Mouse (Mus musculus) bone marrow macrophage, adult 2 months (primary cell): Measurements from ENCODE around the gene Eif4e. TPM values are rescaled to one million over a fixed set of nuclear protein-coding genes. Genes with fewer than 3 reads are reported as not detected.
"Not testable (repeated sequence)": the region's sequence is repeated elsewhere in the genome, so short reads cannot be mapped to it uniquely, and the experiment has no call there.

Experiments
- H3K27ac ChIP-seq: 2 replicates; pipeline ENCODE4 v1.5.1; 2012; ENCODE audit warnings: low read depth, low read length; ENCODE audit not compliant: insufficient read depth
- H3K4me1 ChIP-seq: 2 replicates; pipeline ENCODE4 v1.6.1; 2012; ENCODE audit warnings: low read length; ENCODE audit not compliant: control insufficient read depth, insufficient read depth
- H3K4me3 ChIP-seq: 2 replicates; pipeline ENCODE4 v1.5.1; 2012; ENCODE audit warnings: mild to moderate bottlenecking, low read length, moderate library complexity; ENCODE audit not compliant: insufficient read depth
- CTCF ChIP-seq: IDR thresholded peaks from 2 replicates; pipeline ENCODE4 v1.5.1; 2012; ENCODE audit warnings: low read depth, mild to moderate bottlenecking, low read length, moderate library complexity
- POLR2A ChIP-seq: IDR thresholded peaks from 2 replicates; pipeline ENCODE4 v1.6.1; 2012; ENCODE audit warnings: mild to moderate bottlenecking, low read depth, low read length, borderline replicate concordance
- polyA plus RNA-seq: library from polyadenylated mRNA; stranded (reverse); fragments of >200 nt; gene quantifications from 2 replicates; pipeline ENCODE4 v1.2.4, GENCODE M21; 2012; ENCODE audit not compliant: missing spikeins, insufficient read depth, insufficient read length

The Eif4e gene
- polyA plus RNA-seq, 1 experiment, result 102 TPM

DNA sequence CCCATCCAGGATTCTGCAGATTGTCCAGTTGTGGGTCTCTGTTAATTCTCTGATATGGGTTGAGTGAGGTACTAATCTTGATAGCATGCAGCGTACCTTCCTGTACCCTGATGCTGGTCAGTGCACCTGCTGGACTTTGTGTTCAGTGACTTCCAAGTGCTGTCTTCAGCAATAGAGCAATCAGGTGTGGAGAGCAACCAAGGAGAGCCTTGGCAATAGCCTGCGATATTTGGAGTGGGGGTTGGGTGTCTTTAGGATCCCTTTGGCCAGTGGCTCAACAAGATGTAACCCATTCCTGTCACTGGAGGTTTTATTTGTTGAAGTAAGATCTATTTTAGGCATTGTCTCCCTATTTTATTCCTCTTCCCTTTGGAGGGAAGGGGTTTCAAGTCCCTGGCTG is 10.1 kb downstream of the Eif4e start:
- Histone ChIP-seq H3K4me3 (no peak overlapping the region), H3K4me1 (peaks cover 28% of the 10 kb centered on the region), H3K27ac (no peak overlapping the region)
- TF ChIP-seq CTCF (no peak), POLR2A (no peak)

DNA sequence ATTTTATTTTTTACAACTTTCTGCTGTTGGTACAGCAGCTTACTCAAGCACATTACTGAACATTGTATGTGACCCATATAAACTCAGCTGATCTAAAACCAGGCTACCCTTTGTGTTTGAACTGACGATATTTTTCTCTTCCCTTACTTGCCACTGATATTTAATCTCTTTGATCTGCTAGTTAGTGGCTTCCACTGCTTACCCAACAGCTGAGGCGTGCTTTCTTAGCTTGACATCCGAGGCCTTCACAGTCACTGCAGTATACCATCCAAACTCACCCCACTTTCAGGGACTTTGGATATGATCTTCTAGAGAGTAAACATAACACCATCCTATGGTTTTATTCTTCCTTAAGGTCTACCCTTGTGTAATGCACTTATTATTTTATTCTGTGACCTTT is 16.6 kb downstream of the Eif4e start:
- TF ChIP-seq POLR2A (no peak), CTCF (no peak)
- Histone ChIP-seq H3K4me3 (no peak overlapping the region), H3K4me1 (peaks cover 16% of the 10 kb centered on the region), H3K27ac (no peak overlapping the region)

DNA sequence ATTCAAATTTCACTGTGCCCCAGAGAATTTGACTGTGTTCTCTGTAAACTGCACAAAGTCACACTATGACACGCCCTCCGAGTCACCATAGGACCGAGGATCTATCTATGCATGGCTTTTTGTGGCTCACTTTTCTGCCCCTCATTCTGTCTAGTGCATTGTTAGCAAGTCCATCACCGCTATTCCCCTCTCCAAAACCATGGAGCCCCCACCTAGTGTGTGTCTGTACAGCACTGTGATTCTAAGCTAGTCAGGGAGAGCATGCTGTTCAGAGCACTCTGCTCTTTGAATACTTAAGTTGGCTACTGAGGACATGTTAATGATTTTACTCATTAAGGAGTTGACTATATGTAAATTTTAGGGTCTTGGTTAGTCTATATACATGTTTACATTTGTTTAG is 18.1 kb downstream of the Eif4e start:
- peaks cover 11% of the 10 kb centered on the region for H3K4me1 ChIP-seq
- no peak for TF ChIP-seq CTCF
- no peak overlapping the region for H3K4me3 ChIP-seq
- no peak overlapping the region for H3K27ac ChIP-seq

DNA sequence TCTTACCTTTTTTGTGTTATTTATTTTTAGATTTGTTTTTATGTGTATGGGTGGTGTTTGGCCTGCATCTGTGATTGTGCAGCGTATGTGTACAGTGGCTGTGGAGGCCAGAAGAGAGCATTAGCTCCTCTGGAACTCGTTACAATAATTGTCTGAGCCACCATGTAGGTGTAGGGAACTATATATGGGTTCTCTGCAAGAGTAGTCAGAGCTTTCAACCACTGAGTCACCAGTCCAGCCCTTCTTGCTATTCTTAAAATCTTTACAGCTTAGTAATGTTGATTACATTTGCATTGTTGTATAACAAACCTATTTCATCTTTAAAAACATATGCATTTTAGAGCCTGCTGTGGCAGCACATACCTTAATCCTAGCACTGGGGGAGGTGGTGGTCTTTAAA is 20.7 kb downstream of the Eif4e start:
- no peak for TF ChIP-seq POLR2A
- no peak for TF ChIP-seq CTCF
- no peak overlapping the region for H3K4me3 ChIP-seq
- peaks cover 5% of the 10 kb centered on the region for H3K4me1 ChIP-seq
- no peak overlapping the region for H3K27ac ChIP-seq

DNA sequence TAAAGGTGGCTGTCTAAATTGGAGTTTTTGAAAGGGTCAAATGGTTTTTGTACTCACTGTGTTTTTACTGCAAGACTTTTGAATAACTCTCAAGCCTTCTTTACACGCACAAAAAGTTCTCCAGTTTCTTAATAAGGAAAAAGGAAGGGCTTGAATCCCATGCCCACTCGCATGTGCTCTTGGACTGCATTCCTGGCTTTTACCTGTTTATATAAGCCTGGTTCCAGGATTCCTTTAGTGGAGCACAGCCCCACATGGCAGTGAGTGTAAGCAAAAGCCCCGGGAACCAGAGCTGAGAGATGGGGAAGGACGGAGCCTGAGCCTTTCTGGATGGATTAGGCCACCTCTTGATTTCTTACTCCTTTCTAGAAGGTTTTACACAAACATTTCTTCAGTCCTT is 23.1 kb downstream of the Eif4e start:
- no peak overlapping the region for H3K27ac ChIP-seq
- TF ChIP-seq CTCF (no peak), POLR2A (no peak)
- H3K4me1 ChIP-seq, result no peaks in the 10 kb centered on the region
- no peak overlapping the region for H3K4me3 ChIP-seq

- no peak for TF ChIP-seq POLR2A
- no peak for TF ChIP-seq CTCF
- Histone ChIP-seq H3K4me3 (no peak overlapping the region), H3K27ac (no peak overlapping the region), H3K4me1 (no peaks in the 10 kb centered on the region)
Observed at GRCm38 (mm10) chr3:138550336-138551123, 24.6 kb downstream of the Eif4e start.

- H3K4me3 ChIP-seq, H3K27ac ChIP-seq, H3K4me1 ChIP-seq: not testable (repeated sequence)
Observed at GRCm38 (mm10) chr3:138555279-138555678, 29.3 kb downstream of the Eif4e start.

DNA sequence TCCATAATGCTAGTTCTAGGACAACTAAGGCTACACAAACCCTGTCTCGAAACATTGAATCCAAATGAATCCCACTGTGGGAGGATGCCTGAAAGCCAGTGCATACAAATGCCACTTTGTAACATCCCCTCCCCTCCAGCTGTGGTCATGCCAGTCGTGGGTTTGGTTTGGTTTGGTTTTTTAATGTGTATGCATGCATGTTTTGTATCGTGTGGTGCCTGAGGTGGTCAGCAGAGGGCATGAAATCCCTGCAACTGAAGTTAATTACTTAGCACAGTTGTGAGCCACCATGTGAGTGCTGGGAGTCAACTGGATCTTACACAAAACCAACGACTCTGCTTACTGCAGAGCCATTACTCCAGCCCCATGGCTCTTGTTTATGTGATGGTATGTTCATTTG is 32.5 kb downstream of the Eif4e start:
- Histone ChIP-seq H3K4me3 (no peak overlapping the region), H3K4me1 (no peaks in the 10 kb centered on the region), H3K27ac (no peak overlapping the region)
- TF ChIP-seq CTCF, result no peak
- no peak for TF ChIP-seq POLR2A

DNA sequence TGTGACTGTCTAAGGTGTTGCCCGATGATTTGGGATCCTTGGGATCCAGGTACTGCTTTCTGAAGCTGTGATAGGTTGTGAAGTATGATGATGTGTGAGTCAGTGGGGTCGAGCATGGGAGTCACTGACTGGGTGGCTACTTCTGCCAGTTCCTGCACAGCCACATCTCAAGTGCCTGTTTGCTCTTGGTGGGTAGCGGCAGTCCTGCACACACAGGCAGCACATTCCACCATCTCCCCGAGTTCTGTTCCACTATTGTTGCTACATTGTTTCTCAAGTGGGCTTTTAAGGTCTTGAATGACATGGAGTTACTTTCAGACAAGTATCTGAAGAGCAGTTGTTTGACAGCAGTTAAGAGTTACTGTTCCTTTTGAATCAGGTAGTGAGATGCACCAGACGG is 34.3 kb downstream of the Eif4e start:
- H3K4me3 ChIP-seq, result no peak overlapping the region
- no peaks in the 10 kb centered on the region for H3K4me1 ChIP-seq
- H3K27ac ChIP-seq, result no peak overlapping the region
- TF ChIP-seq CTCF (no peak), POLR2A (no peak)

GRCm38 (mm10) chr3:138560886-138561285 is 34.9 kb downstream of the Eif4e start:
- no peaks in the 10 kb centered on the region for H3K4me1 ChIP-seq
- no peak for TF ChIP-seq CTCF
- no peak for TF ChIP-seq POLR2A
- H3K4me3 ChIP-seq, result no peak overlapping the region
- no peak overlapping the region for H3K27ac ChIP-seq

GRCm38 (mm10) chr3:138578867-138579266 is 52.9 kb downstream of the Eif4e start:
- Histone ChIP-seq H3K4me3 (no peak overlapping the region), H3K27ac (no peak overlapping the region), H3K4me1 (no peaks in the 10 kb centered on the region)
- TF ChIP-seq POLR2A, result no peak
- no peak for TF ChIP-seq CTCF
